Mouse (Mus musculus) left cerebral cortex, adult 9 months (tissue): ENCODE data around the gene Etv1.
A peak's percentile ranks its signal among the peaks of the same experiment; 100 is the strongest.

ENCODE experiments used
- DNase-seq, 2 experiments: peaks; one replicate each; pipeline ENCODE4 v3.0.0; 2022; ENCODE audit warnings: low spot score in 2 of 2

Gene Etv1

GRCm38 (mm10) chr12:38779186-38779777 is at the start of gene Etv1:
TSS of gene Etv1 (plus strand) at chr12:38779380.
- peak in 1 of 2 experiments; percentile 13 for DNase-seq

- no peak for DNase-seq
Observed at GRCm38 (mm10) chr12:38729661-38730060, 49.5 kb upstream of the Etv1 start.

GRCm38 (mm10) chr12:38730791-38731190 is 48.4 kb upstream of the Etv1 start:
- no peak for DNase-seq

- no peak for DNase-seq
Observed at GRCm38 (mm10) chr12:38759322-38759721, 19.9 kb upstream of the Etv1 start.

- DNase-seq = no peak
Observed at GRCm38 (mm10) chr12:38777316-38777715, 1.9 kb upstream of the Etv1 start.

GRCm38 (mm10) chr12:38777957-38778298 is 1.3 kb upstream of the Etv1 start:
- no peak for DNase-seq

- peak; percentile 59 to 73 for DNase-seq
Observed at GRCm38 (mm10) chr12:38778299-38779075, 693 bp upstream of the Etv1 start.

- DNase-seq = peak in 1 of 2 experiments; percentile 69
Observed at GRCm38 (mm10) chr12:38780006-38780954, 1.1 kb downstream of the Etv1 start.

GRCm38 (mm10) chr12:38780955-38781304 is 1.8 kb downstream of the Etv1 start:
- peak in 1 of 2 experiments; percentile 11 for DNase-seq

- no peak for DNase-seq
Observed at GRCm38 (mm10) chr12:38781686-38782085, 2.5 kb downstream of the Etv1 start.

- no peak for DNase-seq
Observed at GRCm38 (mm10) chr12:38783291-38783690, 4.1 kb downstream of the Etv1 start.

- no peak for DNase-seq
Observed at GRCm38 (mm10) chr12:38784221-38784620, 5.0 kb downstream of the Etv1 start.

- DNase-seq = no peak
Observed at GRCm38 (mm10) chr12:38786571-38786970, 7.4 kb downstream of the Etv1 start.

- no peak for DNase-seq
Observed at GRCm38 (mm10) chr12:38787704-38788103, 8.5 kb downstream of the Etv1 start.

GRCm38 (mm10) chr12:38788621-38789020 is 9.4 kb downstream of the Etv1 start:
- peak in 1 of 2 experiments; percentile 11 for DNase-seq

- DNase-seq = peak in 1 of 2 experiments; percentile 53
Observed at GRCm38 (mm10) chr12:38789789-38790355, 10.7 kb downstream of the Etv1 start.

- no peak for DNase-seq
Observed at GRCm38 (mm10) chr12:38793076-38793475, 13.9 kb downstream of the Etv1 start.

- DNase-seq = no peak
Observed at GRCm38 (mm10) chr12:38793697-38794096, 14.5 kb downstream of the Etv1 start.

GRCm38 (mm10) chr12:38807031-38807430 is 27.9 kb downstream of the Etv1 start:
- DNase-seq = no peak

GRCm38 (mm10) chr12:38812392-38812791 is 33.2 kb downstream of the Etv1 start:
- no peak for DNase-seq

GRCm38 (mm10) chr12:38814010-38814786 is 35.0 kb downstream of the Etv1 start:
- no peak for DNase-seq
